ENCODE assay signal across 17 mouse cellular contexts in the genomic region with DNA sequence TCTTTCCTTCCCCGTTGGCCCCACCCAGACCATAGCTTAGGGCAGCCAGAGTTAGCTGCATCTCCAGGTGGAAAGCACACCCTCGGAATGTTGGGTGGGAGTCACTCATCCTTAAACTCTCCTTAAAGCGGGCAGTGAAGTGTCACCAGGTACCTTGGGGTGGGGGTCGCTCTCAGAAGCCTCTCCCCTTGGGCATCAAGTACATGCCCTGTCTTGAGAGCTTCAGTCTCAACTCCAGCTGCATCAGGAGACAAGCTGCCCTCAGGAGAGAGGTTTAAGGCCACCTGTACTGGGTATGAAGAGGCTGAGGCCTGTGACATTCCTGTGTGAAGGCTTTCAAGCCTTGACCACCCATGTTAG. TPM values are rescaled to one million over a fixed set of nuclear protein-coding genes. Genes with fewer than 3 reads are reported as not detected.
DNase-seq lines count a peak whose midpoint lies in the region; ATAC-seq and TF ChIP-seq lines count a peak whose summit lies in the region.
"Had no signal": no experiment of that assay in that cellular context is flagged by ENCODE, and none has a peak within 500 bp of the region (broad histone marks: within the 10 kb centered on the region; RNA-seq: fewer than 3 reads in every experiment).

No protein-coding gene starts in this region.

- no peaks in the 10 kb centered on the region for H3K9me3 ChIP-seq in E14TG2a.4 (ENCODE audit: low read length)
- H3K9me3 ChIP-seq in forebrain, embryonic 12.5 days: no peaks in the 10 kb centered on the region
- no peaks in the 10 kb centered on the region for H3K9me3 ChIP-seq in hindbrain, embryonic 15.5 days
- no peaks in the 10 kb centered on the region for H3K9me3 ChIP-seq in midbrain, postnatal 0 days (ENCODE audit: low read length)
- H3K9me3 ChIP-seq: embryonic facial prominence, embryonic 13.5 days; lung, embryonic 15.5 days; megakaryocyte, embryonic 14.5 days had no signal

- TF ChIP-seq CTCF in E14TG2a.4 (conservative IDR thresholded peaks at IDR 0.05; ENCODE audit: low read length): no peak
- no peak for TF ChIP-seq CTCF in midbrain, postnatal 0 days (IDR thresholded peaks at IDR 0.05)

- H3K9ac ChIP-seq in forebrain, embryonic 12.5 days: peak overlapping the region; percentile 97
- no peak overlapping the region for H3K9ac ChIP-seq in hindbrain, embryonic 15.5 days
- peak overlapping the region; percentile 46 for H3K9ac ChIP-seq in midbrain, postnatal 0 days (replicated peaks; ENCODE audit: low read length, poor library complexity, severe bottlenecking)
- H3K9ac ChIP-seq: embryonic facial prominence, embryonic 13.5 days; lung, embryonic 15.5 days had no signal

- peaks cover 55% of the 10 kb centered on the region for H3K4me1 ChIP-seq in E14TG2a.4 (replicated peaks; ENCODE audit: low read depth, low read length)
- peaks cover 76% of the 10 kb centered on the region for H3K4me1 ChIP-seq in forebrain, embryonic 12.5 days
- H3K4me1 ChIP-seq in hindbrain, embryonic 15.5 days (replicated peaks): peaks cover 38% of the 10 kb centered on the region
- H3K4me1 ChIP-seq in midbrain, postnatal 0 days (ENCODE audit: insufficient read depth, low read length): peaks cover 20% of the 10 kb centered on the region

- peak overlapping the region; percentile 83 for H3K4me3 ChIP-seq in E14TG2a.4 (replicated peaks; ENCODE audit: low read length)
- peak overlapping the region; percentile 43; the same call in 1 of the 2 replicates for H3K4me3 ChIP-seq in forebrain, embryonic 12.5 days (replicated peaks)
- H3K4me3 ChIP-seq in hindbrain, embryonic 15.5 days: 0 out of 2 replicates have a peak overlapping the region, but pooled peaks have one; percentile 80
- peak overlapping the region; percentile 79 for H3K4me3 ChIP-seq in midbrain, postnatal 0 days (ENCODE audit: low read depth, low read length)
- H3K4me3 ChIP-seq: lung, embryonic 15.5 days; megakaryocyte, embryonic 14.5 days had no signal

- ATAC-seq in forebrain, embryonic 12.5 days (ENCODE audit: low FRiP score): 0 out of 2 replicates have a peak, but pooled peaks have one; percentile 0
- no peak for ATAC-seq in hindbrain, embryonic 15.5 days (ENCODE audit: low FRiP score, low read depth)
- no peak for ATAC-seq in midbrain, postnatal 0 days (ENCODE audit: low FRiP score)
- ATAC-seq: intestine, embryonic 16.5 days had no signal

- peak overlapping the region; percentile 68 for H3K4me2 ChIP-seq in forebrain, embryonic 12.5 days
- peak overlapping the region; percentile 63 for H3K4me2 ChIP-seq in hindbrain, embryonic 15.5 days
- H3K4me2 ChIP-seq in midbrain, postnatal 0 days (ENCODE audit: low read depth, low read length, poor library complexity, severe bottlenecking): peak overlapping the region; percentile 83
- H3K4me2 ChIP-seq: embryonic facial prominence, embryonic 13.5 days; lung, embryonic 15.5 days had no signal

- H3K27me3 ChIP-seq in E14TG2a.4 (ENCODE audit: insufficient read depth, low read length): peaks cover 98% of the 10 kb centered on the region
- peaks cover 32% of the 10 kb centered on the region; the same call in 1 of the 2 replicates for H3K27me3 ChIP-seq in forebrain, embryonic 12.5 days
- no peaks in the 10 kb centered on the region for H3K27me3 ChIP-seq in hindbrain, embryonic 15.5 days
- no peaks in the 10 kb centered on the region for H3K27me3 ChIP-seq in midbrain, postnatal 0 days (ENCODE audit: insufficient read depth, low read length)

- peak overlapping the region; percentile 99 for H3K27ac ChIP-seq in forebrain, embryonic 12.5 days
- peak overlapping the region; percentile 98 for H3K27ac ChIP-seq in hindbrain, embryonic 15.5 days (replicated peaks)
- H3K27ac ChIP-seq in midbrain, postnatal 0 days (ENCODE audit: low read depth, low read length): peak overlapping the region; percentile 99
- H3K27ac ChIP-seq: embryonic facial prominence, embryonic 13.5 days; lung, embryonic 15.5 days had no signal

- no peak for DNase-seq in midbrain, postnatal 0 days (ENCODE audit: low spot score)
- no peak for DNase-seq in gastrocnemius, postnatal 25 days
- DNase-seq in ovary, postnatal 14 days (ENCODE audit: low spot score): no peak
- DNase-seq in right cerebral cortex, adult 18-20 months: no peak
- DNase-seq in embryo, embryonic 10.5 days (ENCODE audit: low spot score): no peak
- DNase-seq: kidney, postnatal 14 days; spleen, adult 18-20 months had no signal

- whole genome bisulfite sequencing in forebrain, embryonic 12.5 days: 4% methylated on average over 4 of the region's 4 CpGs
- WGBS in hindbrain, embryonic 15.5 days: 16% methylated on average over 4 of the region's 4 CpGs
- 15% methylated on average over 4 of the region's 4 CpGs for WGBS in midbrain, postnatal 0 days

- no peaks in the 10 kb centered on the region for H3K36me3 ChIP-seq in E14TG2a.4 (ENCODE audit: insufficient read depth, low read length)
- H3K36me3 ChIP-seq in forebrain, embryonic 12.5 days (replicated peaks): peaks cover 5% of the 10 kb centered on the region
- H3K36me3 ChIP-seq in hindbrain, embryonic 15.5 days: no peaks in the 10 kb centered on the region
- no peaks in the 10 kb centered on the region for H3K36me3 ChIP-seq in midbrain, postnatal 0 days (ENCODE audit: insufficient read depth, low read length)
- H3K36me3 ChIP-seq: embryonic facial prominence, embryonic 13.5 days; lung, embryonic 15.5 days had no signal

RNA-seq across cellular contexts. Expression of a gene that starts 30.8 kb away (rescaled TPM):
- 62.6 and 64.5 TPM in 2 replicates for polyA plus RNA-seq in forebrain, embryonic 12.5 days (2016; fragmentation: Nextera tagmentation; extraction: Ambion mirVana)
- polyA plus RNA-seq in hindbrain, embryonic 15.5 days (2015; fragmentation: Nextera tagmentation; extraction: Ambion mirVana): 50.1 and 54.9 TPM in 2 replicates
- 32.2 and 38.9 TPM in 2 replicates for total RNA-seq in midbrain, postnatal 0 days (2014; rRNA removed)
- polyA plus RNA-seq in midbrain, postnatal 0 days (2015; fragmentation: Nextera tagmentation; extraction: Ambion mirVana): 50.1 and 56.6 TPM in 2 replicates
- 10 to 100 TPM; 31.9 to 34.1 TPM for total RNA-seq in gastrocnemius, postnatal 25 days (2021)

RNA-seq across cellular contexts. Expression of a gene that starts 38.9 kb away (rescaled TPM):
- polyA plus RNA-seq in forebrain, embryonic 12.5 days (2016; fragmentation: Nextera tagmentation; extraction: Ambion mirVana): 0.11 and 0.41 TPM in 2 replicates
- 0.18 and 0.31 TPM in 2 replicates for polyA plus RNA-seq in hindbrain, embryonic 15.5 days (2015; fragmentation: Nextera tagmentation; extraction: Ambion mirVana)
- not detected in 2 replicates for total RNA-seq in midbrain, postnatal 0 days (2014; rRNA removed)
- polyA plus RNA-seq in midbrain, postnatal 0 days (2015; fragmentation: Nextera tagmentation; extraction: Ambion mirVana): 0.10 and 0.28 TPM in 2 replicates
- total RNA-seq in gastrocnemius, postnatal 25 days (2021): not detected
- total RNA-seq: left cerebral cortex, adult 18-20 months had no signal
- polyA plus RNA-seq: C2C12; embryonic facial prominence, embryonic 13.5 days; limb, embryonic 14.5 days had no signal
